Mouse (Mus musculus): ENCODE data around the gene Exoc2.

The Exoc2 gene

DNA sequence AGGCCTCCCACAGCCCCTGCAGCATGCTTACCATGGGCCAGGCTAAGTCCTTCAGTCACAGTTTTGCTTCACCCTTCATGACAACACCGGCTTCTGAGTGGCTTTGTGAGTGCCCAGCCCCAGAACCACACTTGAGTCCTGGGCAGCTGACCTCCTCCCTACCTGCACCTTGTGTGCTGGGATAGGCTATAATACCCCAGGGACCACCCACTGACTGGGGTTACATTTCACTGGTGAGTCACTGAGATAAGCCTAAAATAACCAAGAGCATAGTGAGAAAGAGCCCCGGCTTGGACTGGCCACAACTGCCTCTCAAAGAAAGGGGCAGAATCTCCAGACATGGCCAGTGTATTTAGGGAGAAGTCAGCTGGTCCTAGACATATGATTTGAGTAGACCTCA lies 192.0 kb downstream of the Exoc2 start:
- DNase-seq (ENCODE audit: extremely low read depth, low read depth) = no peak

DNA sequence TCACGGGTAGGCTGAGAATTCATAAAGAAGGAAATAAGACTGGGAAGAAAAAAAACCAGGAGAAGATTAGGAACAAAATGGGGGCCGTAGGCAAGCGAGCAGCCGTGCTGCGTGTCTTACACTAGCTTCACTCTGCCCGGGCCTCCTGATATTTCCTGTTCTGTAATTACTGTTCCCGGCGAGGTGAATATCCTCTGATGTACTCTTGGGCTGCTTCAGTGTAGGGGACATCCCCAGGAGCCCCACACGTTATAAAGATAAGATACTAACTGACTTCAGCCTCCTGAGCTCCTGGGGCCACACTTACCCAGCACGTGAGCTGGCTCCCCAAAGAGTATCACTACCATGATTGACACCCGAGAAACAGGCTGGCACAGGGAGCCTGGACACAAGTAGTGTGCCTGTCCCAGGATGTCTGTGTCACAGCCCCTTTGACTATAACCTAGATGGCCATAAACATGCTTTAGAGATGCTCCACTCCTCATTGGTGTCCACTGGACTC lies 196.2 kb downstream of the Exoc2 start:
- DNase-seq (ENCODE audit: extremely low read depth, low read depth) = no peak

DNA sequence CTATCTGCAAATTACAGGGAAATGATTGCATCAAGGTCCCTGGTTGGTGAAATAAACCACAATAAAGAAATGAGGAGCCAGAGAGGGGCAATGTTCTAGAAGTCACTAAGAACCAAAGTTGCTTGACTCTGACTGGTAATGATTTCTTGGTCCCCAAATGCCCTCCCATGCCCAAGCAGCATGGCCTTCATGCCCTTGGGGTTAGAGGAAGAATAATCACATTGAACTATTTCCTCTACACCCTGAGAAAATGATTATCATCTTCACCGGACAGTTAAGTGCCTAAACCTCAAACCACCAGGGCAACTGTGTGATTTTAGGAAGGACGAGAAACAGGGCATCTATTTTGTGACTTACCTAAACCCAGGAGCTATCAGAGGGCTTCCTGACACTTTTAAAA lies 197.9 kb downstream of the Exoc2 start:
- no peak for DNase-seq (ENCODE audit: extremely low read depth, low read depth)

DNA sequence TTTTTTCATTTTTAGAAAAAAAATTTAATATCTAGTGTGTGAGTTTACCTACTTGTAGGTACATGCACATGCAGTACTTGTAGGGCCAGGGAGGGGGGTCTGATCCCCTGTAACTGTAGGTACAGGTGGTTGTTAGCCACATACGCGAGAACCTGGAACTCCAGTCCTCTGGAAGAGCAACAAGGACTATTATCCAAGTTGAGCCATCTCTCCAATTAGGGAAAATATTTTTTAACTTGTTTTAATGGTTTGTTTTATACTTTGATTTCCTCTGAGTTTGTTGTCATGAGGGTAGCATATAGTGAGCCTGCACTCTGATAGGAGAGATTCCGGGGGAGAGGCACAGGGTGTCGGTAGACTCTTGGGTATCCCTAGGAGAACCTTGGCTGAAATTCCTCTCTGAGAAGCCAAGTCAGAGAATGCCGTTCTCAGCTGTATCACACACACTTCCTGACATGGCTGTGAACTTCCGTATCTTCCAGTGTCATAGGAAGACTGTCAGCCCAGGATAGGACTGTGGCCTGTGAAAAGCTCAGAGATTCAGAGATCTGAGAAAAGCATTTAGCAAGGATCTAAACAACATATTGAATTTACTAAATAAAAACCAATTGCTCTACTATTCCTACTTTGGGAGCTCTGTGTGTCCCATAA lies 206.3 kb downstream of the Exoc2 start:
- no peak for DNase-seq (ENCODE audit: extremely low read depth, low read depth)

DNA sequence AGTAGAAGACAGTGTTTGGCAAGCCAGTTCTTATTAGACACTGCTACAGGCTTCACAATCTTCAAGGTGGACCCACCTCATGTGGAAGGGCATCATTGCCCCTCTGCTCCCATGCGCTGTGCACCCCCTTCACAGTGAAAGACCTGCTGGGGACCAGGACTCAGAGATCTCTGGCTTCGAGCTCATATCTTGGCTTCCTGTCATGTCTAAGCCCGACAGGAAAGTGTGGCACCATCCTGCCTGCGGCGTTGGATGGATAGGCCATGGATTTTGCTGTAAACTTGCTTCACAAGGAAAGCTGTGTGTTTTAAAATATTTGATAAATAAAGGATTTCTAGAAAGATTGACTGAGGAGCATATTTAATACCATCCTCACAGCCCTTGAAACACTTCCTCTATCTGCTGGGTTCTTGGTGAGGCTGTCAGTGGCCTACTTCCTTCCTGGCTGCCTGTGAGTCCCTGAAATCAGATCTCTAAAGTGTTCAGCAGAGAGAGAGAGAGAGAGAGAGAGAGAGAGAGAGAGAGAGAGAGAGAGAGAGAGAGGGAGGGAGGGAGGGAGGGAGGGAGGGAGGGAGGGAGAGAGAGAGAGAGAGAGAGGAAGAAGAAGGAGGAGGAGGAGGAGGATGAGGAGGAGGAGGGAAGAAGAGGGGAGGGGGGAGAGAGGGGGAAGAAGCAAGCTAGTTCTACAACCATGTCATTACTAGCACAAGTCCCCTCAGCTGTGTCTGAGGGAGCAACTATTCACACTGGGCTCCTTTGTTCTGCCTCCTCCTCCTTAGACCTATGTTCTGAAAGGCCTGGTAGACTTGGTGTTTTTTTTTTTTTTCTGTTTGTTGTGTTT lies 207.0 kb downstream of the Exoc2 start:
- no peak for DNase-seq (ENCODE audit: extremely low read depth, low read depth)

DNA sequence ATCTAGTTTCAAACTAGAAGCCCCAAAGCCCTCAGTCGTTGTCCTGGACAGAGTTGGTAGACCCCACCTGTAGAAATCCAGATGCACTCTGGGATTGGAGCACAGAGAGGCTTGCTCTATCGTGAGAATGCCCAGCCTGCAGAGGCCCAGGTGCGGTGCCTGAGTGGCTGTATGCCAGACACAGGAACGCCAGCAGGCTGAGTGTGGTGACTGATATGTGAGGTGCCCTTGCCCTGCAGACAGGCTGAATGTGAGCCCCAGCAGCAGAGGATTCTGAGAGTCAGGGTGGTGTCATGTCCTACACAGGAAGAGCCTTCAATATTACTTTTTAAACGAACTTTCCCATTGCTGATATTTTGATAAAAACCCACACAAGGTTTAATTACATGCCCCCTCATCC lies 208.0 kb downstream of the Exoc2 start:
- DNase-seq (ENCODE audit: extremely low read depth, low read depth) = no peak

DNA sequence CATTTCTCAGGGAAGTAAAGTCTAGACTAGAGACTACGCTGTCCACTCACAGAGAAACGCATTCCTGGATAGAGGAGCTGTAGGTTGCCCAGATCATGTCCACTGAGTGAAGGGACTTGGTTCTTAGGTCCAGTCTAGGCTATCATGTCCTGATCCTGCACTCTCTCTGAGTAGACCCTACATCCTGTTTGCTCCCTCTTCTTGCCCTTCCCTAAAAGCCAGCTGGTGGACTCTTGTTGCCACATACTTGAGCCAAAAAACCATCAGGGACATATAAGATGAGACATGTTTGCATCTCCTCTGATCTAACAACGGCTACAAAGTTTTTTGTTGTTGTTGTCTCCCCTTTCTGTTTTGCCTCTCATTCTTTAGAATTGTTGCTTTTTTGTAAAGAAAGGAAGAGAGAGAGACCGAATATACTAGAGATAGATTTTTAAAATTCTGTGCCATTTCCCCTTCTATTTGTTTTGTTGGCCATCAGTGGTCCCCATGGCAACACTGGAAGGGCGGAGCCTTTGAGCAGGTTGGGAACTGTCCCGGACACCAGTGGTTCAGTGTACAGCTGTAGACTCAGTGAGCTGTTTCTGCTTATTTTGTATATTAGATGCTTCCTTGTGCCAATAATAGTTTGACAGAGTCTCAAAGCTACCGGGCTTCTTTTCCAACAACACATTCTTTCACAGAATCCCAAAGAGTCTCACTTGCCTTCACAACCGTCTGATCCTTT lies 209.7 kb downstream of the Exoc2 start:
- DNase-seq (ENCODE audit: extremely low read depth, low read depth) = no peak
